Mouse (Mus musculus) neural tube, embryonic 11.5 days (tissue): ENCODE data around the gene Tbcd. TPM values are rescaled to one million over a fixed set of nuclear protein-coding genes. Genes with fewer than 3 reads are reported as not detected.

Experiments used
- ATAC-seq: fragments of 200-750 bp; cut with Nextera tagmentation; 2 replicates; pipeline ENCODE4 v1.8.0; 2017; ENCODE audit warnings: moderate number of reproducible peaks, mild to moderate bottlenecking, moderate TSS enrichment, moderate library complexity; ENCODE audit not compliant: insufficient read depth, low FRiP score, low TSS enrichment
- DNase-seq: peaks from one replicate; pipeline ENCODE4 v3.0.0-alpha.2; 2015; ENCODE audit warnings: low spot score
- H3K27ac ChIP-seq: fragments of 300-500 bp; sonication (generic); 2 replicates; pipeline ENCODE4 v1.5.1; 2014; ENCODE audit warnings: low read depth, mild to moderate bottlenecking, low read length
- H3K27me3 ChIP-seq: fragments of 300-500 bp; sonication (generic); 2 replicates; pipeline ENCODE4 v1.6.1; 2014; ENCODE audit warnings: mild to moderate bottlenecking, low read length, mixed read lengths; ENCODE audit not compliant: control insufficient read depth, insufficient read depth
- H3K36me3 ChIP-seq: fragments of 300-500 bp; sonication (generic); 2 replicates; pipeline ENCODE4 v1.6.1; 2014; ENCODE audit warnings: mild to moderate bottlenecking, low read length, moderate library complexity, mixed read lengths; ENCODE audit not compliant: control insufficient read depth, insufficient read depth
- H3K4me1 ChIP-seq: fragments of 300-500 bp; sonication (generic); 2 replicates; pipeline ENCODE4 v1.6.1; 2014; ENCODE audit warnings: low read length, mixed read lengths; ENCODE audit not compliant: control insufficient read depth, insufficient read depth
- H3K4me2 ChIP-seq: fragments of 300-500 bp; sonication (generic); 2 replicates; pipeline ENCODE4 v1.6.1; 2014; ENCODE audit warnings: low read depth, mild to moderate bottlenecking, moderate library complexity
- H3K4me3 ChIP-seq: fragments of 300-500 bp; sonication (generic); 2 replicates; pipeline ENCODE4 v1.5.1; 2014; ENCODE audit warnings: low read depth, low read length
- H3K9ac ChIP-seq: fragments of 300-500 bp; sonication (generic); 2 replicates; pipeline ENCODE4 v1.6.1; 2014; ENCODE audit warnings: mild to moderate bottlenecking, low read length
- H3K9me3 ChIP-seq: fragments of 300-500 bp; sonication (generic); 2 replicates; pipeline ENCODE4 v1.6.1; 2016; ENCODE audit warnings: low read length; ENCODE audit not compliant: control insufficient read depth
- WGBS: fragments of 180-500 bp; shearing (Covaris S2); extraction: QIAGEN DNeasy Blood & Tissue Kit; methylation state at CpG from one replicate; pipeline ENCODE4 v1.1.7; 2014; 5-methylcytosine and 5-hydroxymethylcytosine counted together
- polyA plus RNA-seq: library from polyadenylated mRNA; unstranded; fragments of >200 nt; fragmentation: Nextera tagmentation; extraction: Ambion mirVana; gene quantifications from 2 replicates; pipeline ENCODE4 v1.2.1, GENCODE M21; 2014

The Tbcd gene
- polyA plus RNA-seq = 51.6 and 54.6 TPM in 2 replicates

DNA sequence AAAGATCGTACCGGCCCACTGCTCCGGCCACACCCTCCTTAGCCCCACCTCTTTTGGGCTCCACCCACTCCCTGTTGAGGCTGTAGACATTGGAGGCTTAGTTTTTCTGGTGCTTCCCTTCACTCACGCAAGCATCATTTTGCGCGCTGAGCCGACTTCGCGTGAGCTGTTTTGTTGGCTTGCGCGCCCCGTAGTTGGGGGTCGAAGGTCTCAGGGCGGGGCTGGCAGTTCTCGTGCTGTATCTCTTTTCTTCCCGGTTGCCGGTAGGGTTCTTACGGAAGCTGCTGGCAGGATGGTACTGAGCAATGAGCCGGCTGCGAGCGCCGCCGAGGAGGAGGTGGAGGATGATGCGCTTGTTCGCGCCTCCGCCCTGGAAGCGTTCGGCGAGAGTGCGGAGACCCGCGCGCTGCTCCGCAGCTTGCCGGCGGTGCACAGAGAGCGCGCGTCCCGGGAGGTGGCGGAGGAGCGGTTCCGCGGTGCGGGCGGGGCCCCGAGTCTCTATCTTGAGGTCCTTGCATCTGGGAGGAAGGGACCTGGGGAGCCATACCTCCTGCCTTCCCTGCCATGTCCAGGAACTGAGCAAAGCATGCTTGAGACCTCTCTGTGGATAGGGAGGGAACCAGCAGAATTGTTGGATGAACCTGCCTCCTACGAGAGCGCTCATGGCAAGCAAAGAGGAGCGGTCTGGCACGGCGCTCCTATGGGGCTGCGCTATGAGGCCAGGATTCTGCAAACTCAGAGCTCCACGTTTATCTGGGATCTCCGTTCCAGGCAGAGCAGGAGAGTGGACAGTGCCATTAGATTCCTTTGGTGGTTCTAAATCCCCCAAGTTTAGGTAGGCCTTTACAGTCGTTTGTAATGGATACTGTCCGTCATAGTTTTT lies at the start of gene Tbcd:
Tbcd (plus strand) TSS at position 197 of the 883 bp plus-strand sequence.
- Histone ChIP-seq H3K4me1 (peaks cover 10% of the 10 kb centered on the region), H3K27ac (peak within 1 kb of the TSS; percentile 51), H3K36me3 (no peaks in the 10 kb centered on the region), H3K27me3 (no peaks in the 10 kb centered on the region), H3K4me2 (peak within 1 kb of the TSS; percentile 75), H3K4me3 (peak within 1 kb of the TSS; percentile 69), H3K9ac (peak within 1 kb of the TSS; percentile 59), H3K9me3 (no peaks in the 10 kb centered on the region)
- DNase-seq (peak; percentile 95), ATAC-seq (peak; percentile 92)
- under 1% methylated on average over 58 of the region's 58 CpGs for whole genome bisulfite sequencing

DNA sequence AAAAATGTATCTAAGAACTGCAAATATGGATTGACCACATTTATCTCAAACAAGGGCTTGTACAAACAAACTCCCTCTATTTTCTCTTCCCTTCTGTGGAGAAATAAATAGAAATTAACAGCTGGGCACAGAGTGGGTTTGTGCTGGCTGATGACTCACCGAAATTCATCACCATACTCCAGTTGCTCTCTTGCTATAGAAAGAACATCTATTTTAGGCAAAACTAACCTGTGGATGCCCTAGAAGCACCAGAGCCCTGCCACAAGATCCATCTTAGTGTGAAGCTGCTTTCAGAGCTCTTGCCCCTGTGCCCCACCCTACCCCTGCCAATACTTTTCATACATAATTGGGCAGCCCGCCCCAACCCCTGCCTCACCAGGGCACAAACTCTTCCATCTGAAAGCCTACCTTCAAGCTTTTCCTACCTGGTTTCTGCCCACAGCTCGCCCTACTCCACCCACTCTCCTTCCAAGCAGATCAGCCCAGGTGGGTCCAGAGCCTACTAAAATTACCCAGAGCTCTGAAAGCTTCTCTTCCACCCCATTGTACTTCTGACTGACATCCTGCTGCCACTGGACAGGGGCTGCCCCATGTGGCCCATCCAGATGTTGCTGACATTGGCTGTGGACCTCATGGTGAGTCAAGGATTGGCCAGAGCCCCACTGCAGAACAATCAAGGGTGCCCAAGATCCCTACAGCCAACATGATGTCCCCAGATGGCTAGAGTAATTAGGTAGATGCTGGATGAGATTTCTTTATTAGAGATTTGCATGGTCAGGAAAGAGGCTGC lies 44.2 kb upstream of the Tbcd start:
- Histone ChIP-seq H3K4me2 (no peak overlapping the region), H3K4me3 (no peak overlapping the region), H3K9ac (no peak overlapping the region), H3K27me3 (no peaks in the 10 kb centered on the region), H3K36me3 (no peaks in the 10 kb centered on the region), H3K9me3 (no peaks in the 10 kb centered on the region), H3K4me1 (no peaks in the 10 kb centered on the region), H3K27ac (no peak overlapping the region)
- ATAC-seq (no peak), DNase-seq (no peak)
- WGBS = 60% methylated on average over 3 of the region's 3 CpGs

DNA sequence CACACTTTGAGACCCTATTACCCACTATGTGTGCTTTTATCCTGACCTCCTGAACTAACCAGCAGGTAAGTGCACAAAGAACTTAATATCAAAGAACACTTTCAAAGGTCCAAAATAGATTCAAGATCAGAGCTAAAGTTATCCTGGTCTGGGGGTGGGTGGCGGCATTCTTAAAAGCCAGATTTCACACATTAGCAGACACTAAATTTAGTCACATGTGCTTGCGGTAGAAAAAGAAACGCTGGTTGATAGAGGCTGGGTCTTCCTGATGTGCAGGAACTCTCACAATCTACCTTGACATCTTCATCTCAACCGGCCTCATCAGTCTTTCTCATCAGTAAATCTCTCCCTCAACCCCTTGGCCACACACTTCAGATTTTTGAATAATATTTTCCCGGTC lies 37.0 kb upstream of the Tbcd start:
- 91% methylated on average over 5 of the region's 5 CpGs for WGBS

DNA sequence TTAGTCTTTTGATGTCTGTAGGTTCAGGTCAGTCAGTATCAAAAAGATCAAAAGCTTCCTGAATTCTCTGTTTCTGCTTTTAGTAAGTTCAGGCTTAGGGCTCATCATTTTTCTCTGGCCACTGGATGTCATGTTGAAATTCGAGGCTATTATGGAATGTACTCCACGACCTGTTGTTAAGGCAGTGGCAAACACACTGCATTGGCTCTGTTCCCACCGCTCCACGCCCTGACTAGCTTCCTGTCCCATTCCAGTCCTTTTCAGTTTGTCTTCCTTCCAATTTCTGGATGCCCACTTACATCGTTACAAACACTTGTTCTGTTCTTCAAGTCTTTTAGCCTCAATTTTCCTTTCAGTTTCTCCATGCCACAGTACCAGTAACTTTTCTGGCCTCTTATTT lies 36.4 kb upstream of the Tbcd start:
- no peaks in the 10 kb centered on the region for H3K4me1 ChIP-seq
- ATAC-seq = no peak
- H3K27me3 ChIP-seq = no peaks in the 10 kb centered on the region
- no peak overlapping the region for H3K4me3 ChIP-seq
- H3K9ac ChIP-seq = no peak overlapping the region
- no peaks in the 10 kb centered on the region for H3K36me3 ChIP-seq
- 82% methylated on average over 5 of the region's 5 CpGs for WGBS
- no peak overlapping the region for H3K4me2 ChIP-seq
- no peak for DNase-seq
- no peak overlapping the region for H3K27ac ChIP-seq
- H3K9me3 ChIP-seq = no peaks in the 10 kb centered on the region

More for the DNA sequence above, 37.0 kb upstream of the Tbcd start:
- H3K27me3 ChIP-seq = no peaks in the 10 kb centered on the region
- no peaks in the 10 kb centered on the region for H3K36me3 ChIP-seq
- no peaks in the 10 kb centered on the region for H3K4me1 ChIP-seq
- ATAC-seq (no peak), DNase-seq (no peak)
- no peak overlapping the region for H3K27ac ChIP-seq
- H3K9ac ChIP-seq = no peak overlapping the region
- H3K4me2 ChIP-seq = no peak overlapping the region
- no peaks in the 10 kb centered on the region for H3K9me3 ChIP-seq
- no peak overlapping the region for H3K4me3 ChIP-seq

DNA sequence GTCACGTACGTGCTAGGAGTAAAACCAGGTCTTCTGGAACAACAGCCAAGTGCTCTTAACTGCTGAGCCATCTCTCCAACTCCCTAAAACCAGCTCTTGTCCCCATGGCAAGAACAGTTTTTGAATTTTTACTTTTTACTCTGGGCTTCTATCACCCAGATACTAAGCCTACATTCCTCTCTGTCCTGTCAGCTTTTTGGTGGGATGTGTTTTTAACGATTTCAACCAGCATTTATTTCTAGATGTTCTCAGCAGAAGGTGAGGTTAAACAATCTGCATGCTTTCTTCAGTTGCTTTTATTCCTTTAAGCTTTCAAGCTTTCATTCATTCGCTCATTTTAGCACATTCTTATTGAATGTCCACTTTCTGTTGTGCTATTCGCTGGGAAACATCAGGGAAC lies 33.8 kb upstream of the Tbcd start:
- 83% methylated on average over 5 of the region's 5 CpGs for WGBS
- no peaks in the 10 kb centered on the region for H3K27me3 ChIP-seq

DNA sequence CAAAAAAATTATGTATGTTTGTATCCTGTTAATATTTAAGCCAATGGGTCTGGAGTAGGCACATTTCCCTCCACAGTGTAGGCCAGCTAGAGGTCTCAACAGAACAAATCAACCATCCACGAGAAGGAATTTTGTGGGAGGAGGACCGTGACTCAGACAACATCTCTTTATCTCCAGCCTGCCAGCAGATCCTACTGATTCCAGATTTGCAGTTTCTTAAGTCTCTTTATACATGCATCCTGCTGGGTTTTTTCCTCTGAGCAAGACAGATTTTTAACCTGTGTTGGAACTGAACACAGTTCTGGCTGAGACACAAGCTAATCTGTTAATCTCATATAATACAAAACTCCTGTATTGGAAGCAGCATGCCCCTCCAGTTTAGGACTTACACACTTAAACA lies 32.8 kb upstream of the Tbcd start:
- Histone ChIP-seq H3K4me1 (0 out of 2 replicates have a peak, but pooled peaks cover 3% of the 10 kb centered on the region), H3K9me3 (no peaks in the 10 kb centered on the region), H3K36me3 (no peaks in the 10 kb centered on the region), H3K27ac (no peak overlapping the region), H3K27me3 (no peaks in the 10 kb centered on the region), H3K9ac (no peak overlapping the region), H3K4me2 (no peak overlapping the region), H3K4me3 (no peak overlapping the region)
- ATAC-seq (no peak), DNase-seq (no peak)
- WGBS = 72% methylated on average over 2 of the region's 2 CpGs

More for the DNA sequence above, 33.8 kb upstream of the Tbcd start:
- Histone ChIP-seq H3K9ac (no peak overlapping the region), H3K4me2 (no peak overlapping the region), H3K9me3 (no peaks in the 10 kb centered on the region), H3K27ac (no peak overlapping the region), H3K4me3 (no peak overlapping the region), H3K4me1 (0 out of 2 replicates have a peak, but pooled peaks cover 3% of the 10 kb centered on the region), H3K36me3 (no peaks in the 10 kb centered on the region)
- ATAC-seq = no peak
- no peak for DNase-seq

DNA sequence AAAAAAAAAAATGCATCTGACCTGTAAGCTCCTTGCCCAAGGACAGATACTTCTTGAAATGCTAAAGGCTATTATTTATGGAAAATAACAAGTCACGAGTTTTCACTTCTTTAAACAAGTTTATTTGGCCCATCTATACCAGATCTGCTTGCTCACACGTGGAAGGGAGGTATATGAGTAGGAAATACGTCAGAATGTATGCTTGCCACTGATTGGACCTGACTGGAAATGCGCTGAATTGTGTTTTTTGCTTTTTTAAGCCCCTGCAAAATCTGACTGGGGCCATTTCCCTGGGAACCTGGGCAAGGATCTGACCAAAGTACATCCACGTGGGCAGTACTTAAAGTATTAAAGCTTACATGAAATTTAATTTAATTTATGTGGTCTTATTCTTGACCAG lies 31.4 kb upstream of the Tbcd start:
- H3K36me3 ChIP-seq = no peaks in the 10 kb centered on the region
- DNase-seq (no peak), ATAC-seq (no peak)
- no peak overlapping the region for H3K4me3 ChIP-seq
- 0 out of 2 replicates have a peak, but pooled peaks cover 3% of the 10 kb centered on the region for H3K4me1 ChIP-seq
- H3K27ac ChIP-seq = no peak overlapping the region
- peak overlapping the region; percentile 78; the same call in 1 of the 2 replicates for H3K4me2 ChIP-seq
- no peaks in the 10 kb centered on the region for H3K9me3 ChIP-seq
- no peak overlapping the region for H3K9ac ChIP-seq
- 55% methylated on average over 5 of the region's 5 CpGs for WGBS
- no peaks in the 10 kb centered on the region for H3K27me3 ChIP-seq

DNA sequence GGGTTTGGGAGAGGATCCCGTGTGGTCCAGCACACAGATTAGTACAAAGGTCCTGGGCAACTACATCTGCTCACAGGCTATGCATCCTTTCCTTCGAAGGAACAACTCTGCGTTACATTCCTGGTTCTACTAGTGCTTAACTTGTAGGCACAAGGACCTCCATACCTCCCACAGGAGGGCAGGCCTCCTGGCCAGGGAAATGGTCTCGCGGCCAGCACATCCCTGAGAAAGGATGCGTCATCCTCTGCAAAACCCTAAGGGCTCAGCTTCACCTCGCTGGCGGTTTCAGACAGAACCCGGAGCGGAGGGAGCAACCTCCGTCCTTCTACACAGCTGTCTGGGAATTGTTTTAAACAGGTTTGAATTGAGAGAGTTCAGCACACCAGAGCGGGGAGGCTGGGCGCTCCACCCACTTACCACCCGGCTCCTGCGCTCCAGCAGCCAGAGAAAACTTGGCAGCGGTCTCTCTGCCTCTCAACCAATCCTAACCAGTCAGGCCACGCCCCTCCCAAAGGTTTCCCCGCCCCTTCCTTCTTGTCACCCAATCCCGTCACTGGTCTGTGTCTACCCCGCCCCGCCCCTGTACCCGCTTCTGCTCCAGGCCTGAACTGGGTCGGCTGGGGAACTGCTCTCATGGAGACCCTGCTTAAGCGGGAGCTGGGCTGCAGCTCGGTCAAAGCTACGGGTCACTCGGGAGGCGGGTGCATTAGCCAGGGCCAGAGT lies 30.8 kb upstream of the Tbcd start, which contains the start of gene Fn3krp:
Fn3krp (plus strand) TSS at position 572 of the 723 bp plus-strand sequence.
- DNase-seq = peak; percentile 98
- ATAC-seq = peak; percentile 99
- Histone ChIP-seq H3K27me3 (no peaks in the 10 kb centered on the region), H3K36me3 (no peaks in the 10 kb centered on the region), H3K4me1 (0 out of 2 replicates have a peak, but pooled peaks cover 3% of the 10 kb centered on the region), H3K27ac (0 out of 2 replicates have a peak within 1 kb of the TSS, but pooled peaks have one; percentile 17), H3K4me2 (peak within 1 kb of the TSS; percentile 78), H3K4me3 (peak within 1 kb of the TSS; percentile 72), H3K9ac (peak within 1 kb of the TSS; percentile 68), H3K9me3 (no peaks in the 10 kb centered on the region)
- WGBS = 2% methylated on average over 28 of the region's 28 CpGs
